Mouse (Mus musculus) embryonic fibroblast, embryonic 13.5 days (primary cell): ENCODE measurements around the gene Fcnb.

Source experiments
- CTCF ChIP-seq: IDR thresholded peaks from 2 replicates; pipeline ENCODE4 v1.5.1; 2011; ENCODE audit warnings: mild to moderate bottlenecking, control low read depth, low read length, moderate library complexity, borderline replicate concordance; ENCODE audit not compliant: insufficient read depth
- POLR2A ChIP-seq: IDR thresholded peaks from 2 replicates; pipeline ENCODE4 v1.6.1; 2011; ENCODE audit warnings: low read depth, mild to moderate bottlenecking, control low read depth, low read length, moderate library complexity

DNA sequence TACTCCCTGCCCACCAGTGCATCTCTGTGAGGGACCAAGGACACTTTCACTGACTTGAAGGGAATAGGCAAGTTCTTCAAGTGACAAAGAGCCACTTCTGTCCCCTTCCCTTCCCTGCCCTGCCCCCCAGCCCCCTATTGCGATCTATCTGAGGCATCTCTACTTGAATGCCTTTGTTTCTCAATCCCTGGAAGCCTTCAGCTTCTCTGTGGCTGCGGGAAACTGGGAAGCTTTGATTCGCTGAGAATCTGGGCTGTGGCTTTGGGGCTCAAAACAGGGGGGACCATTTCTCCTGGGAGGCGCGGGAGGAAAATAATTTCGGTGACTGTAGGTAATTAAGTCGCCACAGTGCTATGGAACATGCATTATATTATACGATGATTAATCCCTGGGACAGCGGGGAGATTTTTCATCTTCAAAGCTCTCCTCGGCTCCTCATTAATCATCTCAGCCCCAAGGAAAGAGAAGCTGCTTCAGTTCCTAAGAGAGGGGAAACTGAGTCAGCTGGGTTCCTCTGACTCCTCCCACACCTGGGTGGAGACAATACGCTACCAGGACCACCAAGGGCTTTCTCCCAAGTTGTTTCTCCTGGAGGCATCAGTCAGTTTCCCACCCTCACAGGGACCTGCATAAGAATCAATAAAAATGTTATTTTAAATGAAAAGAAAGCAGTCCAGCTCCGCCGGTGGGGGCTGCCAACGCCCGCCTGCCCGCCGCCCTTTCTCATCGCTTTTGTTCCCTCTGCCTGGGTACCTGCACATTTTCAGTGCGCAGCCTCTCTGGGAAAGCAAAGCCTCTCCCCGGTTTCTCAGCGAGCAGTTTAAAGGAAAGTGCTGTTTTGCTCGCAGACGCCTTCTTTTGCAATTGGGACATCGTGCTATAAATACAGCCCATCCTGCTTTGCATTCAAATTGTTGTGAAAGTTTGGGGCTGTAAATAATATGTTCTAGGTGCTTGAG lies 14.1 kb upstream of the Fcnb start:
- TF ChIP-seq CTCF, result no peak
- TF ChIP-seq POLR2A, result no peak
